Mouse (Mus musculus): Measurements from ENCODE around the gene Tmem51.
"Not testable (repeated sequence)": the region's sequence is repeated elsewhere in the genome, so short reads cannot be mapped to it uniquely, and the experiment has no call there.

Tmem51 gene

GRCm38 (mm10) chr4:142014659-142015608 lies 69.2 kb downstream of the Tmem51 start, which contains the start of gene Fhad1:
Gene Fhad1 (minus strand): TSS chr4:142015082.
- DNase-seq: peak; percentile 62

GRCm38 (mm10) chr4:142011236-142011635 lies 72.9 kb downstream of the Tmem51 start:
- no peak for DNase-seq

GRCm38 (mm10) chr4:142010441-142010840 lies 73.7 kb downstream of the Tmem51 start:
- no peak for DNase-seq

- no peak for DNase-seq
Observed at GRCm38 (mm10) chr4:142008206-142008605, 75.9 kb downstream of the Tmem51 start.

GRCm38 (mm10) chr4:142000581-142000980 lies 83.5 kb downstream of the Tmem51 start:
- no peak for DNase-seq

- DNase-seq: no peak
Observed at GRCm38 (mm10) chr4:141999494-142000074, 84.5 kb downstream of the Tmem51 start.

- no peak for DNase-seq
Observed at GRCm38 (mm10) chr4:141998282-141998821, 85.8 kb downstream of the Tmem51 start.

- no peak for DNase-seq
Observed at GRCm38 (mm10) chr4:141996880-141997279, 87.2 kb downstream of the Tmem51 start.

GRCm38 (mm10) chr4:141996086-141996485 lies 88.0 kb downstream of the Tmem51 start:
- DNase-seq: no peak

- DNase-seq: not testable (repeated sequence)
Observed at GRCm38 (mm10) chr4:141994062-141994471, 90.0 kb downstream of the Tmem51 start.

GRCm38 (mm10) chr4:141993347-141994061 lies 90.6 kb downstream of the Tmem51 start:
- no peak for DNase-seq

GRCm38 (mm10) chr4:141992530-141993204 lies 91.4 kb downstream of the Tmem51 start:
- no peak for DNase-seq

- no peak for DNase-seq
Observed at GRCm38 (mm10) chr4:141988178-141988577, 95.9 kb downstream of the Tmem51 start.

- peak; percentile 39 for DNase-seq
Observed at GRCm38 (mm10) chr4:141983689-141984088, 100.4 kb downstream of the Tmem51 start.

GRCm38 (mm10) chr4:141981475-141981874 lies 102.6 kb downstream of the Tmem51 start:
- no peak for DNase-seq

Measured in right cerebral cortex, adult 18-20 months (tissue).